In the genomic region with DNA sequence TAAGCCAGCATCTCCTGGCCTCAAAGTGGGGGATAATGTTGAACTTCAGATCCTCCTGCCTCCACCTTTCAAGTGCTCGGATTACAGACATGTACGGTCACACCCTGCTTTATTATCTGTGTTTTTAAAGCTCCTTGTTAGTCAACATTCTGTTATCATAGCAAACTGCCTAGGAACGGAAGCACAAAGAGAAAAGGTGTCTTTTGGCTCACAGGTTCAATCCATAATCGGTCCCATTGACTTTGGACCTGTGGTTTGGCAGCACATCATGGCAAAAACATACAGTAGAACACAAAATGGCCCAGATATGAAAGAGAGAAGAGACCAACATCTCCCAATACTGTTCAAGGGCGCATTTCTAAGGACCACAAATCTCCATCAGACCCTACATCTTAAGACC, we compare ENCODE assay signal across 17 mouse cellular contexts. TPM values are rescaled to one million over a fixed set of nuclear protein-coding genes. Genes with fewer than 3 reads are reported as not detected.
"Had no signal": no experiment of that assay in that cellular context is flagged by ENCODE, and none has a peak within 500 bp of the region (broad histone marks: within the 10 kb centered on the region; RNA-seq: fewer than 3 reads in every experiment).

No protein-coding gene starts in this region.

- H3K36me3 ChIP-seq: neural tube, embryonic 13.5 days; neural tube, embryonic 15.5 days; stomach, embryonic 15.5 days had no signal

- H3K4me1 ChIP-seq: stomach, embryonic 15.5 days had no signal

- H3K4me3 ChIP-seq: neural tube, embryonic 13.5 days; neural tube, embryonic 15.5 days; stomach, embryonic 15.5 days had no signal

- H3K9me3 ChIP-seq: neural tube, embryonic 13.5 days; neural tube, embryonic 15.5 days; stomach, embryonic 15.5 days had no signal

- H3K27me3 ChIP-seq: neural tube, embryonic 13.5 days; neural tube, embryonic 15.5 days; stomach, embryonic 15.5 days had no signal

- H3K4me2 ChIP-seq: neural tube, embryonic 13.5 days; neural tube, embryonic 15.5 days; stomach, embryonic 15.5 days had no signal

- H3K27ac ChIP-seq: neural tube, embryonic 13.5 days; neural tube, embryonic 15.5 days; stomach, embryonic 15.5 days; stomach, postnatal 0 days had no signal

- H3K9ac ChIP-seq: neural tube, embryonic 13.5 days; neural tube, embryonic 15.5 days; stomach, embryonic 15.5 days had no signal

- DNase-seq: retina, postnatal 1 day; right cerebral cortex, adult 18-20 months; right cerebral cortex, postnatal 14 days; right cerebral cortex, postnatal 25 days; right cerebral cortex, postnatal 4 days; spleen, adult 18-20 months; thymus, adult 18-20 months; thymus, adult 2 months; thymus, postnatal 14 days; thymus, postnatal 25 days; thymus, postnatal 36 days; thymus, postnatal 4 days had no signal

RNA-seq across cellular contexts. Expression of a gene that starts 13.6 kb away (rescaled TPM):
- total RNA-seq: neutrophil, adult 5-6 weeks had no signal
